Mouse (Mus musculus): ENCODE data around the gene Hps1.

DNA sequence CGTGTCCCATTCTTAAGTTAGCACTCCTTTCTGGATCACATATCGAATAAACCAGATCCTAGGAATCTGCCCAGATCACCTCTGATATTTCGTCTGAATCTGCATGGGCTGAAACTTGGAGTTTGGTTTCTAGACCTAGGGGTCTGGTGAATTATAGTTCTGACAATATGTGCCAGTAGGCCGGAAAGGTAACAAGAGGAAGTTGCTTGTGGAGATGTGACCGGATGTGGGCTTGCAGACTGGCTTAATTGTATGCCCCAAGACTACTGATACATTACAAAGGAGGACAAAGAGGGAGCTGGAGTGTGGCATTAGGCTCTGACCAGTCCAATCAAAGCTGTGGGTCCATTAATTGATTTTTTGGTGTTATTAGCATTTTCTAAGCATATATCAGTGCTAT lies 40.3 kb upstream of the Hps1 start:
- TF ChIP-seq CTCF (IDR thresholded peaks at IDR 0.05; ENCODE audit: low read depth, low read length) (no peak), POLR2A (IDR thresholded peaks at IDR 0.05; ENCODE audit: extremely low read depth, insufficient read depth, low read length) (no peak)
